Mouse (Mus musculus): ENCODE results near the gene Sinhcaf. TPM values are rescaled to one million over a fixed set of nuclear protein-coding genes. Genes with fewer than 3 reads are reported as not detected.
"Not testable (repeated sequence)": the region's sequence is repeated elsewhere in the genome, so short reads cannot be mapped to it uniquely, and the experiment has no call there.

Gene Sinhcaf
- 3.5 and 5.5 TPM in 2 replicates for polyA plus RNA-seq (2012; rRNA removed)

DNA sequence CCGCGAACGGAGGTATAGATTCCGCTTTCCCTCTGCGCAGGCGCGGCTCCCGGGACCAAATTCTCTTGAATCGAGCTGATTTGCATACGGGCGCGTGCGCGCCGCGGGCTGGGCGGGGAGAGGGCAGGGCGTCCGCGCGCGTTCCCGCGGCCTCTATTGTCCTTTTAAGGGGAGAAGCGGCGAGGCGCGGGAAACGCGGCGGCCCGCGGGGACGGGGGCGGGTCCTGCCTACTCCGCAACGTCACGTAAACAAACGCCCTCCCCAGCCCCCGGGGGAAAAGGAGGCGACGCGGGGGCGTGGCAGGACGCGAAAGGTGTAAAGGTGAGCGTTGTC lies at the start of gene Sinhcaf:
TSS of gene Sinhcaf (minus strand) at position 59 of the 334 bp plus-strand sequence.
- TF ChIP-seq CTCF (IDR thresholded peaks at IDR 0.05; ENCODE audit: insufficient read depth, low read length) (no peak), POLR2A (IDR thresholded peaks at IDR 0.05; ENCODE audit: borderline replicate concordance, extremely low read depth, low read depth, low read length) (no peak)
- peaks cover 7% of the 10 kb centered on the region; the same call in 1 of the 2 replicates for H3K4me1 ChIP-seq (ENCODE audit: control insufficient read depth, insufficient read depth, low read length)
- H3K4me3 ChIP-seq (replicated peaks; ENCODE audit: extremely low read depth, low read depth, low read length) = peak within 1 kb of the TSS; percentile 90
- peak; percentile 96 for DNase-seq
- under 1% methylated on average over 47 of the region's 47 CpGs for WGBS

DNA sequence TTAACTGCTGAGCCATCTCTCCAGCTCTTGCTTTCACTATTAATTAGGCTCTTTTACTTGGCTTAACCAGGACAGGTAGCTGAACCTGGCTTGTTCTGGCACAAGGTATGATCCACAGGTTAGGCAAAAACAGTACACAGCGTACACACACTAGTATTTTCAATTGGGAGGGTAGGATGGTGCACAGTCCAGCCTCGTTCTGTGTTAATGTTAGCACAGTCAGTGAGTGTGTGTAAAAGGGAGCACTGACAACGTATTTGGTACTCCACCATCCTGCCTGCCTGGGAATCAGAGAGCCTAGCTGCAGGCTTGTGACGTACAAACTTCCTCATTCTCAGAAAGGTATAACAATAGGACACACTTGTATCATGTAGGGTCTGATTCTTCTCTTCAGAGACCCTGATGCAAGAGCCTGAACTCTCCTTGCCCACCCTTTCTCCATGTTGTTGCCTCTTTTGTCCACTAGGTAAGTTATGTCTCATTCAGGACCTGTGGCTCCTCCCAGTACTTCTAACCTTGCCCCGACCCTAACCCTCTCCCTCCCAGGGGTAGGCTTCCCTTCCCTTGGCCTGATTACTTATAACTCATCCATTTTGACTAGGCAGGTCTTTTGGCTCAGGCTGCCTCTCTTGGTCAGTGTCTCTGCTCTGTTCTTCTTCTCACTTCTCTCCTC lies 48.2 kb upstream of the Sinhcaf start:
- DNase-seq = no peak
- H3K4me3 ChIP-seq (replicated peaks; ENCODE audit: extremely low read depth, low read depth, low read length) = no peak overlapping the region
- peaks cover 7% of the 10 kb centered on the region; the same call in 1 of the 2 replicates for H3K4me1 ChIP-seq (ENCODE audit: control insufficient read depth, insufficient read depth, low read length)
- TF ChIP-seq POLR2A (IDR thresholded peaks at IDR 0.05; ENCODE audit: borderline replicate concordance, extremely low read depth, low read depth, low read length) = no peak
- TF ChIP-seq CTCF (IDR thresholded peaks at IDR 0.05; ENCODE audit: insufficient read depth, low read length) = no peak
- WGBS = 63% methylated on average over 5 of the region's 5 CpGs

DNA sequence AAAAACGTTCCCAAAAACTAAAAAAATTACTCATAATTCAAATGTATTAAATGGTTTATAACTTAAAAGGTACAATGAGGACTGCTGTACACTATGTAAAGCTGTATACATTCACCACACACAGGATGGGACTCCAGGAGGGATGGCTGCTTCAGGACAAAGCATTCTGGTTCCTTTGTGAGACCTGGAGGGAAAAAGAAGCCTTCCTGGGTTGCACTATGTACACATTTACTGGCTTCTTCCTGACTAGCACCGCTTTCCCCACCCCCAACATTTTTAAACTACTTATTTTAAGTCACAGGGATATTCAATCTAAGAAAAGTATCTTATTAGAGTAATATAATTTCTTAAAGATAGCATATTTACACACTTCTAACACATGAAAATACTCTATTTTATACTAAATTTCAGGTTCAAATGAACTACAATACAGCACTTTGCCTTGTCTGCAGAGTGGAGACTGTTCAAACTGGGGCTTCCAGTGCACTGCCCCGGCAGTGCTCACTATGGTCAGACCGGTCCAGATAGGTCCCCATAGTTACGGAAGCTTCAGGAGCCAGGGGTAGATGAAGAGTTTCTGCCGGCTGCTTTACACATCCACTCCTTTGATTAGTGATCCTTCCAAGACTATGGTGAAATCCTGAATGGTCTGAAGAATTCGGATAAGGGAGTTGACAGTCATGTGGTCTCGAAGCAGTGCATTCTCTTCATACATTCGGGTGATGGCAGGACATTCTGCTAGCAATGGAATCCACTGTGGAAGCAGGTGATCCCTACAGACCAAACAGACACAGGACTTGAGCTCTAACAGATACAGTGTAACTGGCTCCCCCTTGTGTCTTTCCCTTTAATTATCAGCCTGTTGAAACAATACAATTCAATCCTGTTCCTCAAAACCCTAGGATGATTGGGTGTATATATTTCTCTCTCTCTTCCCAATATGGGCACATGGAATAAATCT lies 47.1 kb upstream of the Sinhcaf start:
- TF ChIP-seq POLR2A (IDR thresholded peaks at IDR 0.05; ENCODE audit: borderline replicate concordance, extremely low read depth, low read depth, low read length) (no peak), CTCF (IDR thresholded peaks at IDR 0.05; ENCODE audit: insufficient read depth, low read length) (no peak)
- Histone ChIP-seq H3K4me3 (replicated peaks; ENCODE audit: extremely low read depth, low read depth, low read length) (no peak overlapping the region), H3K4me1 (ENCODE audit: control insufficient read depth, insufficient read depth, low read length) (peaks cover 7% of the 10 kb centered on the region; the same call in 1 of the 2 replicates)
- 43% methylated on average over 9 of the region's 9 CpGs for WGBS
- peak; percentile 13 for DNase-seq

DNA sequence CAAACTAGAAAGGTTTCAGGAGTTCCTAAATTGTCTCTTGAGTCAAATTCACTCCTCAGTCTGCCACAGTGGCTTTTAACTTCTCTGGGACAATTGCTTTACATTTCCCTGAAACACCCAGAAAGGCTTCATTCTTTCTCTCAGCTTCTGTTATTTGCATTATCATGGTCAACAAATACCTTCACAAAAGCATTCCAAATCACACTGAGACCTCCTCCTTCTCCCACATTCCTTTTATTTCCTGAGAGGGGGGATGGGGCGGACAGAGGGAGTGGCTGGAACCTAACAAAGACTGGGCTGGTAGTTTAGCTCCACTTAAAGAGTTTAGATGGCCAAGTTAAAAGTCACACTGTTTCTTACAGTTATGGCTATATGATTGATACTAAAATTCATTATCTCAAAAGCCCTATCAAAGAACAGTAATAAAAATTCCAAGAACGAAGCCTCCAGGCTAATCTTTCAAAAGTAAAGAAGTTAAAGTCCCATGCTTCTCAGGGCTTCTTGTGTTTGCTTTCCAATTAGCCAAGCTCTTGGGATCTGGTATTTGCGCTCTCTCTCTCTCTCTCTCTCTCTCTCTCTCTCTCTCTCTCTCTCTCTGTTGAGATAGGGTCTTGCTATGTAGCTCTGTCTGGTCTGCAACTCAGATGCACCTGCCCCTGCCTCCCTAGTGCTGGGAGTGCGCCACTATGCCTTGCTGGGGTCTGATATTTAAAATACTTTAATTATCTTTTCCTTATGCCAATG lies 46.3 kb upstream of the Sinhcaf start:
- TF ChIP-seq CTCF (IDR thresholded peaks at IDR 0.05; ENCODE audit: insufficient read depth, low read length) (no peak), POLR2A (IDR thresholded peaks at IDR 0.05; ENCODE audit: borderline replicate concordance, extremely low read depth, low read depth, low read length) (no peak)
- H3K4me1 ChIP-seq (ENCODE audit: control insufficient read depth, insufficient read depth, low read length) = peaks cover 7% of the 10 kb centered on the region; the same call in 1 of the 2 replicates
- no peak for DNase-seq
- H3K4me3 ChIP-seq (replicated peaks; ENCODE audit: extremely low read depth, low read depth, low read length) = no peak overlapping the region
- WGBS = 76% methylated on average over 4 of the region's 4 CpGs

DNA sequence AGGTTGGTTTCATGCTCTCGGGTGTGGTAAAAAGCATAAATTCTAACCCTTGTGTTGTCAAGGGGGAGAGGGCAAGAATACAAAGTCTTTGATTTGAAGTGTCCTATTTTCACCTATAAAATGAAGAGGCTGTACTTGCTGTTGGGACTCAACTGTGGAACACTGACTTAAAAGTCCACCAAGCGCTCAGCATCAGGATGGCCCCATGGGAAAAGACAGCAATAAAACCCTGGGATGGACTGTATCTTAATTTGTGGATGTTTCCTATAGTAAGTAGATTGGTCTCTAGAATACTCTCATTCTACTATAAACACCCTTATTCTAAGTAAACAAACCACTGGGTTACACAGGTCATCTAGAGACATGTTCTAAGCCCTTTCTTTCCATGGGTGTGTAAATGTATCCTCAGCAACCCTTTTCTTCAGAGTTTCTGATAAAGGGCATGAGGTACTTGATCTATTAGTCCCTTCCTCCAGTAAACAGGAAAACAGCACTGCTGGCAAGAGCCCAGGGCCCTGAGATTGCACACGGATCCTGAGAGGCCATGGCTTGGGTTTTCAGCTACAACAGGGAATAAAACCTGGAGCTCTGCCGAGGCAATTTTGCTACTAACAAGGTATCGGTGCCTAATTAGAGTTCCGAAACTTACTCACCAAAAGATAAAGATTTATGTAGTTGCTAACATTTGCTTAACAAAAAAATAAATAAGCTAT lies 45.5 kb upstream of the Sinhcaf start:
- Histone ChIP-seq H3K4me1 (ENCODE audit: control insufficient read depth, insufficient read depth, low read length) (peaks cover 7% of the 10 kb centered on the region; the same call in 1 of the 2 replicates), H3K4me3 (replicated peaks; ENCODE audit: extremely low read depth, low read depth, low read length) (no peak overlapping the region)
- WGBS = 66% methylated on average over 6 of the region's 6 CpGs
- TF ChIP-seq CTCF (IDR thresholded peaks at IDR 0.05; ENCODE audit: insufficient read depth, low read length) = no peak
- no peak for TF ChIP-seq POLR2A (IDR thresholded peaks at IDR 0.05; ENCODE audit: borderline replicate concordance, extremely low read depth, low read depth, low read length)
- no peak for DNase-seq

DNA sequence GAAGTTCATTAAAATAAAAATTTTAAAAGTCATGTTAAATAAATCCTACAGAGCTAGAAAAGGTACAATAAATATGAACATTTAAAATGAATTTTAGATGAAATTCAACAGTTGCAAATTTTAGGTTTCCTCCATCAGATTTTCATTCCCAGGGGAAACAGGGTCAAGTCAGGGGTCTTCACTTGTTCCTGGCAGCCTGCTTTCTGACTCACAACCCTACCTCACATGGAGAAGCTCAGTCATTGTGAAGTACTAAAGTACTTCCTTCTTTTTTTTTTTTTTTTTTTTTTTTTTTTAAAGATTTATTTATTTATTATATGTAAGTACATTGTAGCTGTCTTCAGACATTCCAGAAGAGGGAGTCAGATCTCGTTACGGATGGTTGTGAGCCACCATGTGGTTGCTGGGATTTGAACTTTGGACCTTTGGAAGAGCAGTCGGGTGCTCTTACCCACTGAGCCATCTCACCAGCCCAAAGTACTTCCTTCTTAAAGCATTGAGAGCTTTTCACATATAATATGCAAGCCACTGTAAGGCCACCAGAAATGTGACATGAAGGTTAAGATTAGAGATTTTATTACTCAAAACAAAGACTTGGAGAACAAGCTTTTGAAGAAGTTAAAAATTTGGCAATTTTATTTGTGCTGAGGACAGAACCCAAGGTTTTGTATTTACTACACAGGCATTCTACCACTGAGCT lies 43.7 kb upstream of the Sinhcaf start:
- not testable (repeated sequence) for H3K4me3 ChIP-seq (replicated peaks; ENCODE audit: extremely low read depth, low read depth, low read length); H3K4me1 ChIP-seq (ENCODE audit: control insufficient read depth, insufficient read depth, low read length); DNase-seq
- 56% methylated on average over 1 of the region's 3 CpGs for WGBS

DNA sequence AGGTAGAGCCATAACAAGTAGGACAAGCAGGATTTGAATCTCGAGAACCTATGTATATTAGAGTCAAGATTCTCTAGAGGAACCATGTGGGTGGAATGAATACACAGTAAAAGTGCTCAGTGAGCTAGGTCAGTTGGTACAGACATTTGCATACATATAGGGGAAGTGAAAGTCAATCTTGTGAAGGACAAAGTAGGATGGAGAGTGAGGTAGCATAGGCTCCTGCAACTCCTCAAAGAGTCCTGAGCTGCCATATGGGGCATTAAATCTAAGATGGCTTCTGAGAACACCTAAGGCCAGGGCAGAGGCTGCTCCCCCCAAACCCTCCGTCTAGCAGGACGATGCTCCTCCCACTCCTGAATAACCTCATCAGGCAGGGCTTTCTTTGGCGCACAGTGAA lies 39.7 kb upstream of the Sinhcaf start:
- 85% methylated on average over 4 of the region's 4 CpGs for WGBS

DNA sequence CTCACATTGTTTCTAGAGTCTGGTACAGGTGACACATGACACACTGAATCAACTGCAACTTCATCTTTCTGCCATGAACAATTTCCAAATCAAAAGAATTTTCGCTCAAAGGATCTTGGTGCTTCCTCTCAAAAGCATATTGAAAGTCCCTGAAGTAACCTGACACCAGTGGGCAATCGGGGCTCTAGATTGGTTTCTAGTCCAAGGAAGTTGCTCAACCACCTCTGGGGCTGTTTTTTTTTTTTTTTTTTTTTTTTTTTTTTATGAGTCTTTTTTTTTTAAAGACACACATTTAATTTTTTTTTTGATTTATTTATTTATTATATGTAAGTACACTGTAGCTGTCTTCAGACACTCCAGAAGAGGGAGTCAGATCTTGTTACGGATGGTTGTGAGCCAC lies 34.2 kb upstream of the Sinhcaf start:
- DNase-seq = no peak
- WGBS = 53% methylated on average over 3 of the region's 3 CpGs
- Histone ChIP-seq H3K4me1 (ENCODE audit: control insufficient read depth, insufficient read depth, low read length) (no peaks in the 10 kb centered on the region), H3K4me3 (replicated peaks; ENCODE audit: extremely low read depth, low read depth, low read length) (no peak overlapping the region)
- no peak for TF ChIP-seq CTCF (IDR thresholded peaks at IDR 0.05; ENCODE audit: insufficient read depth, low read length)
- no peak for TF ChIP-seq POLR2A (IDR thresholded peaks at IDR 0.05; ENCODE audit: borderline replicate concordance, extremely low read depth, low read depth, low read length)

More for the DNA sequence above, 39.7 kb upstream of the Sinhcaf start:
- H3K4me1 ChIP-seq (ENCODE audit: control insufficient read depth, insufficient read depth, low read length) = no peaks in the 10 kb centered on the region
- H3K4me3 ChIP-seq (replicated peaks; ENCODE audit: extremely low read depth, low read depth, low read length) = no peak overlapping the region
- TF ChIP-seq POLR2A (IDR thresholded peaks at IDR 0.05; ENCODE audit: borderline replicate concordance, extremely low read depth, low read depth, low read length) = no peak
- no peak for TF ChIP-seq CTCF (IDR thresholded peaks at IDR 0.05; ENCODE audit: insufficient read depth, low read length)
- no peak for DNase-seq

Measured in lung, adult 2 months (tissue).